Mouse (Mus musculus): ENCODE measurements around the gene Ryr3.

DNA sequence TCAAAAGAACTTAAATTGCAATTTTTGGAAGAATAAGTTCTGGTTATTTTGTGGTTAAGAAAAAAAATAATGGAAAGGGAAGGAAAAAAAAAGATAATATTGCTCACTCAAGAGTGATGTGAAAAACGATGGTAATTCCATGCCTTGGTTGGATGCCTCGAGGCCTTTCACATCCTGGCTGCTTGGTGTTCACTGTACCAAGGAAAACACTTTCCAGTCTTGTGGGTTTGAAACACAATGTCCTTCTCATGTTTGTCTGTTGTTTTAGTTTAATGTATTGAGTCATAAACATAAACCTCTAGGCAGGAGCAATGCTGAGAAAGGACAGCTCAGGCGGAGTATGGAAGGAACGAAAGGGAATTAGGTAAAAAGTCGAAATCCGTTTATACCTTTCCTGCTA, 122.8 kb downstream of the Ryr3 start:
- no peak for TF ChIP-seq CTCF (IDR thresholded peaks at IDR 0.05; ENCODE audit: low read depth)
- no peak for TF ChIP-seq EP300 (optimal IDR thresholded peaks at IDR 0.05)
